Mouse (Mus musculus) myocyte (in vitro differentiated cells): Measurements from ENCODE around the gene Tuba1a. TPM values are rescaled to one million over a fixed set of nuclear protein-coding genes. Genes with fewer than 3 reads are reported as not detected.

Experiments used
- H3K27me3 ChIP-seq: one replicate; pipeline ENCODE4 v1.6.1; 2011; ENCODE audit not compliant: control insufficient read depth, insufficient read depth, insufficient read length
- H3K36me3 ChIP-seq: one replicate; pipeline ENCODE4 v1.6.1; 2011; ENCODE audit not compliant: control insufficient read depth, insufficient read depth
- H3K4me2 ChIP-seq: one replicate; pipeline ENCODE4 v1.6.1; 2011; ENCODE audit warnings: low read depth, control low read depth
- H3K4me3 ChIP-seq: one replicate; pipeline ENCODE4 v1.5.1; 2011; ENCODE audit warnings: mild to moderate bottlenecking, control low read depth, moderate library complexity
- H3K79me2 ChIP-seq: one replicate; pipeline ENCODE4 v1.6.1; 2011; ENCODE audit not compliant: control insufficient read depth, insufficient read depth
- H3ac ChIP-seq: one replicate; pipeline ENCODE4 v1.6.1; 2011; ENCODE audit not compliant: control insufficient read depth, insufficient read length
- CEBPB ChIP-seq: IDR thresholded peaks from 2 replicates; pipeline ENCODE4 v1.6.1; 2011; ENCODE audit warnings: mild to moderate bottlenecking, moderate library complexity; ENCODE audit not compliant: poor library complexity, insufficient read depth, severe bottlenecking
- E2F4 ChIP-seq: IDR thresholded peaks from one replicate; pipeline ENCODE4 v1.6.1; 2011; ENCODE audit warnings: mild to moderate bottlenecking, control low read depth, moderate library complexity; ENCODE audit not compliant: insufficient read depth
- MAX ChIP-seq: IDR thresholded peaks from one replicate; pipeline ENCODE4 v1.6.1; 2011; ENCODE audit warnings: low read depth, mild to moderate bottlenecking, control low read depth
- MYOD1 ChIP-seq, 3 experiments: IDR thresholded peaks; one replicate each; pipeline ENCODE4 v1.6.1; 2011; ENCODE audit warnings: control low read depth in 2 of 3, low read depth in 2 of 3, mild to moderate bottlenecking in 2 of 3, moderate library complexity in 1 of 3; ENCODE audit not compliant: insufficient read length in 2 of 3, control insufficient read depth in 1 of 3
- MYOG ChIP-seq, 3 experiments: IDR thresholded peaks; one replicate each; pipeline ENCODE4 v1.6.1; 2011; ENCODE audit warnings: control low read depth in 2 of 3, low read depth in 2 of 3, mild to moderate bottlenecking in 2 of 3; ENCODE audit not compliant: insufficient read length in 2 of 3, control insufficient read depth in 1 of 3, insufficient read depth in 1 of 3
- POLR2A ChIP-seq: IDR thresholded peaks from one replicate; pipeline ENCODE4 v1.6.1; 2011; ENCODE audit warnings: low read depth, mild to moderate bottlenecking, control low read depth, moderate library complexity; ENCODE audit not compliant: insufficient read length
- POLR2AphosphoS2 ChIP-seq: IDR thresholded peaks from one replicate; pipeline ENCODE4 v1.6.1; 2011; ENCODE audit warnings: low read depth, control low read depth; ENCODE audit not compliant: insufficient read length
- REST ChIP-seq: IDR thresholded peaks from one replicate; pipeline ENCODE4 v1.6.1; 2011; ENCODE audit warnings: mild to moderate bottlenecking, control low read depth, moderate library complexity; ENCODE audit not compliant: insufficient read depth, insufficient read length
- SRF ChIP-seq: IDR thresholded peaks from one replicate; pipeline ENCODE4 v1.6.1; 2011; ENCODE audit warnings: low read depth; ENCODE audit not compliant: control insufficient read depth, insufficient read length
- TCF12 ChIP-seq: IDR thresholded peaks from one replicate; pipeline ENCODE4 v1.6.1; 2011; ENCODE audit warnings: mild to moderate bottlenecking, control low read depth; ENCODE audit not compliant: poor library complexity, insufficient read depth, severe bottlenecking
- TCF3 ChIP-seq: IDR thresholded peaks from one replicate; pipeline ENCODE4 v1.6.1; 2011; ENCODE audit warnings: low read depth, control low read depth; ENCODE audit not compliant: insufficient read length
- USF1 ChIP-seq: IDR thresholded peaks from one replicate; pipeline ENCODE4 v1.6.1; 2011; ENCODE audit warnings: low read depth, mild to moderate bottlenecking, control low read depth, moderate library complexity
- polyA plus RNA-seq: library from polyadenylated mRNA; unstranded; fragments of >200 nt; fragmentation: generic; extraction: Trizol; gene quantifications from one replicate; pipeline ENCODE4 v1.2.1, GENCODE M21; 2012; ENCODE audit warnings: missing spikeins

Tuba1a gene
- polyA plus RNA-seq, 1 experiment: 3,074 TPM

- Histone ChIP-seq H3K4me3 (peak overlapping the region; percentile 44), H3K36me3 (no peaks in the 10 kb centered on the region), H3K79me2 (peaks cover 7% of the 10 kb centered on the region), H3ac (peak overlapping the region; percentile 27), H3K27me3 (no peaks in the 10 kb centered on the region), H3K4me2 (peak overlapping the region; percentile 95)
- TF ChIP-seq SRF (no peak), MAX (no peak), TCF12 (no peak), E2F4 (no peak), POLR2A (no peak), USF1 (no peak), MYOD1 (IDR thresholded peaks at IDR 0.05; ENCODE audit: control insufficient read depth in 1 of 3, insufficient read length in 2 of 3, low read depth in 2 of 3) (no peak), TCF3 (no peak)
These were observed 31.2 kb upstream of the Tuba1a start for GRCm38 (mm10) chr15:98984681-98985080.

- Histone ChIP-seq H3K79me2 (peaks cover 7% of the 10 kb centered on the region), H3ac (no peak overlapping the region), H3K27me3 (no peaks in the 10 kb centered on the region), H3K4me3 (no peak overlapping the region), H3K4me2 (no peak overlapping the region), H3K36me3 (no peaks in the 10 kb centered on the region)
- TF ChIP-seq E2F4: no peak
- no peak for TF ChIP-seq USF1
- no peak for TF ChIP-seq SRF
- TF ChIP-seq POLR2AphosphoS2: no peak
- TF ChIP-seq POLR2A: no peak
- no peak for TF ChIP-seq TCF3
- TF ChIP-seq MAX: no peak
- no peak for TF ChIP-seq CEBPB
- TF ChIP-seq REST: no peak
- no peak for TF ChIP-seq TCF12
- no peak for TF ChIP-seq MYOD1 (IDR thresholded peaks at IDR 0.05; ENCODE audit: control insufficient read depth in 1 of 3, insufficient read length in 2 of 3, low read depth in 2 of 3)
- no peak for TF ChIP-seq MYOG (IDR thresholded peaks at IDR 0.05; ENCODE audit: control insufficient read depth in 1 of 3, insufficient read depth in 1 of 3, insufficient read length in 2 of 3, low read depth in 2 of 3)
These were observed 30.1 kb upstream of the Tuba1a start for GRCm38 (mm10) chr15:98983431-98984081.

GRCm38 (mm10) chr15:98982100-98982499 is 28.6 kb upstream of the Tuba1a start:
- Histone ChIP-seq H3K36me3 (no peaks in the 10 kb centered on the region), H3ac (no peak overlapping the region), H3K4me3 (no peak overlapping the region), H3K27me3 (no peaks in the 10 kb centered on the region), H3K4me2 (no peak overlapping the region), H3K79me2 (peaks cover 7% of the 10 kb centered on the region)
- no peak for TF ChIP-seq MYOG (IDR thresholded peaks at IDR 0.05; ENCODE audit: control insufficient read depth in 1 of 3, insufficient read depth in 1 of 3, insufficient read length in 2 of 3, low read depth in 2 of 3)
- TF ChIP-seq POLR2AphosphoS2: no peak
- no peak for TF ChIP-seq MYOD1 (IDR thresholded peaks at IDR 0.05; ENCODE audit: control insufficient read depth in 1 of 3, insufficient read length in 2 of 3, low read depth in 2 of 3)
- no peak for TF ChIP-seq SRF
- TF ChIP-seq MAX: no peak
- TF ChIP-seq USF1: no peak
- no peak for TF ChIP-seq CEBPB
- no peak for TF ChIP-seq POLR2A
- no peak for TF ChIP-seq TCF3
- TF ChIP-seq TCF12: no peak
- no peak for TF ChIP-seq REST

- TF ChIP-seq CEBPB: no peak
- no peak for TF ChIP-seq USF1
- no peak for TF ChIP-seq TCF3
- TF ChIP-seq MYOG (IDR thresholded peaks at IDR 0.05; ENCODE audit: control insufficient read depth in 1 of 3, insufficient read depth in 1 of 3, insufficient read length in 2 of 3, low read depth in 2 of 3): no peak
- no peak for TF ChIP-seq POLR2AphosphoS2
- TF ChIP-seq MAX: no peak
- no peak for TF ChIP-seq E2F4
- TF ChIP-seq POLR2A: no peak
- no peak for TF ChIP-seq REST
These were observed 26.6 kb upstream of the Tuba1a start for GRCm38 (mm10) chr15:98980012-98980614.

More at GRCm38 (mm10) chr15:98980012-98980614, 26.6 kb upstream of the Tuba1a start:
- Histone ChIP-seq H3K4me3 (no peak overlapping the region), H3K27me3 (no peaks in the 10 kb centered on the region), H3K36me3 (no peaks in the 10 kb centered on the region), H3ac (no peak overlapping the region), H3K4me2 (no peak overlapping the region), H3K79me2 (peaks cover 7% of the 10 kb centered on the region)
